Mouse (Mus musculus) small intestine, adult 2 months (tissue): Measurements from ENCODE around the gene Atr.

Source experiments
- CTCF ChIP-seq: fragments of 200-500 bp; IDR thresholded peaks from 2 replicates; pipeline ENCODE4 v1.5.1; 2012; ENCODE audit warnings: low read depth, mild to moderate bottlenecking, control low read depth, inconsistent platforms, low read length, moderate library complexity, mixed read lengths; ENCODE audit not compliant: insufficient replicate concordance, insufficient read length; ENCODE audit errors: extremely low read depth
- POLR2A ChIP-seq: fragments of 200-500 bp; IDR thresholded peaks from 2 replicates; pipeline ENCODE4 v1.6.1; 2012; ENCODE audit warnings: low read depth, mild to moderate bottlenecking, control low read depth, inconsistent platforms, low read length, moderate library complexity

DNA sequence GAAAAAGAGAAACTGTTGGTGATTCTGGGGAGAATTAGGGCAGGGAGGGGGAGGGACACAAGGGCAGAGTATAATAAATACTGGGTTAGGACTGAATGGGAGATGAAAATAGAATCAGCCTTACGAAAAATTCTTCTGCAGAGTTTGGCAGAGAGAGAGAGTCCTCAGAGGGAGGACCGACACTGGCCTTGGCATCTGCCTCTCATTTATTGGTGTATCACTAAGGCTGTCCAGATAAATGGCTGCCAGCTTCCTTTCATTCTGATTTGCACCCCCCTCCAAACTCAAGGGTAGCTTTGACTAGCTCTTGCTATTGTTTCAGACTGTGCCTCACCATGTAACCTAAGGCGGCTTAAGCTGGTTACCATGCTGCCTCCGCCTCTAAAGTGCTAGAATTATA lies 1.4 kb upstream of the Atr start:
- no peak for TF ChIP-seq CTCF
- no peak for TF ChIP-seq POLR2A
